Mouse (Mus musculus) B cell, adult 2 months (primary cell): Measurements from ENCODE around the gene Ankib1.
A peak's percentile ranks its signal among the peaks of the same experiment; 100 is the strongest.
"Not testable (repeated sequence)": the region's sequence is repeated elsewhere in the genome, so short reads cannot be mapped to it uniquely, and the experiment has no call there.

ENCODE experiments used
- DNase-seq, 2 experiments: peaks; one replicate each; pipeline ENCODE4 v3.0.0; 2022

The Ankib1 gene

DNA sequence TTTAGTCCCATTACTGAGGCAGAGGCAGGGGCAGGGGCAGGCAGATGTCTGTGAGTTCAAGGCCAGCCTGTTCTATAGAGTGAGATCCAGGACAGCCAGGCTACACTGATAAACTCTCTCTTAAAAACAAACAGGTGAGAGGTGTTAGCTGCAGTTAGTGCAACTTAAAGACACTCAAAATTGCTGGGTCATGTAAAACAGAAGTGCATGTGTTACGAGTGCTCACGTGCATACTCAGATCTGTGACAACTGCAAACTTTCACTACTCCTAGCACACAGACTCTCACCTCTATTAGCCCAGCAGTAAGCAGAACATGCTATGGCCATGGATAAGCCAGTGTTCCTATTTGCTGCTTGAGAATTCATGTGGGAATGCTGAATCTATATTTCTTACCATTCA, 79.3 kb downstream of the Ankib1 start:
- no peak for DNase-seq

DNA sequence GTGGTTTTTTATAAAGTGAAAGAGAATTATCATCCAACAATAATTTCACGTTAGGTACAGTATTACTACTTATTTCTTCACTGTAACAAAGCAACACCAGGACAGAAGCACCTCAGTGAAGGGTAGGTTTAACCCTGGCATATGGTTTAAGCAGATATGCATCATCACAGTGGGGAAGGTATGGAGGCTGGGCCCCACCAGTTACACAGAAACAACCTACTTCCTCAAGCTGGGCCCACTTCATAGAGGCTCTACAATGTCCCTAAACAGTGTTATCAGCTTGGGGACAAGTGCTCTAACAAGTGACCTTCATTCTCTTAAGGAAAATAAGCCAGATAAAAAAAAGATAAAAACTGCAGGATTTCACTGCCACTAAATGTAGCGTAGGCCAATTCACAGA, 79.9 kb downstream of the Ankib1 start:
- DNase-seq: no peak

DNA sequence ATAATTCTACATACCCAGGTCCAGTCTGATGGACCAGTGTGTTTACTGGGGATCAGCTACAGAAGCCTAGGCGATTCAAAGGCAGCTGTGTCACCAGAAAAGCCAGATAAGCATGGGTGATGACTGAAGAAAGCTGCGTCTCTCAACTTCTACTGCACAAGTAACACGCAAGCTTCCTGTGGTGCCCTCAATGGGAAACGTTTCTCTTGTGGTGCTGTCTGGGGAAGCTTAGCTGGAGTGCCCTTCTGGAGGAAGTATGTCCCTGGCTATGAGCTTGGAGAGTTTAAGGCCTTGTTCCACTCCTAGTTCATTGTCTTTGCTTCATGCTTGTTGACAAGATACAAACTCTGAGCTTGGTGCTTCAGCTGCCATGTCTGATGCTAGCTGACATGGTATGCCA, 83.4 kb downstream of the Ankib1 start:
- no peak for DNase-seq

DNA sequence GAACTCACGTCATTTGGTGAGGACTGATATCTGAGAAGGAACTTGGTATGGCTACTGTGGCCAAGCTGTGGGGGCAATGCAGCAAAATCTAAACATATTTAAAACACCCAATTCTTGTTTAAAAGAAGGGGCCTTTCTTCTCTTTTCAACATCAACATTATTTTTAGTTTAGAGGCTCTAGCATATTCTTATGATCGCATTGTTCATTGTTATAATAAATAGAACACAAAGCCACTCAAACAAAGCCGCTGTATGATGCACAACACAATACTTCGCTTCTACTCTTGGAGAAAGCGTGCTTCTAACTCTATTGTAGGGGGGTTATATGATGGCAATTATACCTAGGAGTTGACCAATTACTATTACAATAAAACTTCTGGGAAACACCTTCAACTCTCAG, 86.9 kb downstream of the Ankib1 start:
- DNase-seq: no peak

DNA sequence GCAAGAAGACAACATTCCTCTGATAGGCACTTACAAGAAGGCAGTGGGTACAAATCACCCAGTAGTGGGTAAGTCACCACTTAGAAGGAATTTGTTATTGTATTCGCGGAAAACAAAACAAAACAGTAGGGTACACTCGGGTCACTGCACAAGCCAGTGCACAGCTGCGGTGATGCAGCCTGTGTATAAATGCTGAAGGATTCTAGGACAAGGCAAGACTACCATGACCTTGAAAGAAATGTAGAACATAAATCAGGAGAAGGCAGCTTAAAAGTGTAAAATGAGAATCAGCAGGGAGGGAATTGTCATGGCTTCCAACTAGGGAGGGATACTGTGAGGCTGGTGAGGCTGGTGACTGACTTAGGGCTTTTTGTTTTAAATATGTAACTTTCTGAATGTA, 100.5 kb downstream of the Ankib1 start:
- DNase-seq: no peak

DNA sequence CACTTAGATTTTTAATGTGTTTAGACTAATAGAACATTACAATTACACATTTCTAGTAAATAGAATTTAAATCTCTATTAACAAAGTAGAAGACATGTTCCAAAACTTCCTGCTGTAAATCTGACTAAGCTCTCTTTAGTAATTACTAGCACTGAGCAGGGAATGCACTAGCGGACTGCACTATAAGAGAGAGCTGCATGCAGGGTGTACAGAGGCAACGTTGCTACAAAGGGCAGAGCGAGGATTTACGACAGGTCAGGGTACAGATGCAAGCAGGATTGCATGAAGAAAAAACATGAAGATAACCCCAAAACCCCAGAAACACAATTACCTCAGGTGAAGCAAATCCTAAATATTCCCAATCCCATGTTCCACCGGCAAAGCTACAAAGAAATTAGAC, 102.7 kb downstream of the Ankib1 start:
- DNase-seq: no peak

DNA sequence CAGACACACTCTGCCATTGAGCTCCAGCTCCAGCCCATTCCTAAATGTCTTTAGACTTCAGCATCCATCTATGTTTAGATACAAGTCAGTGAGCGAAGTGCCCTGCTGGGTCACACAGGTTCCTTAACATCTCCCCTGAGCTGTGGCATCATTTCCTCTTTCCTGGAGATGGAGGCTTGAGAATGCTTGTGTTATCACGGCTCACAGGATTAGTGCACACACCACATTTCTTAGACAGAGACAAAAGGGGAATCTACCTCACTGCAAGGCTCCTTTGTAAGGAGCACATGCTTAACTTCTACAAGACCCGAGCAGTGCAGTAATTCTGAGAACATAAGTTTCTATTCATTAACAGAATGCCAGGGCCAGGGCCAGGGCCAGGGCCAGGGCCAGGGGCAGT, 106.7 kb downstream of the Ankib1 start:
- peak in 1 of 2 experiments; percentile 7 for DNase-seq

DNA sequence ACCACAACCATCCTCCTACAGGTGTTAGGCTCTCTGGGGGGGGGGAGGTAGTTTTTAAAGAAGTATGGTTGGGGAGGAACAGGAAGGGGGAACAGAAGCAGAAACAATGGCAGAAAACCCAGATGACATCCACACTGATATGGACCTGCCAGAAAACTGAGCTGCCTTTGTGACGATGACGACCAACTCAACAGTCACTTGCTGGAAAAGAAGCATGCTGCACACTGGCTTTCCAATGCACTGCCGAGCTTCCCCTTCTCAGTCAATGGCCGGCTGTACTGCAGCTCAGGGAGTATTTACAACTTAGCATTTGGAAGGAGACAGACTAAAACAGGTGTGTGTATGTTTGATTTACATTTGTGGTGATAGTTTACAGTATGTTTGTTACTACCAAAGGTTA, 107.5 kb downstream of the Ankib1 start:
- peak in 1 of 2 experiments; percentile 8 for DNase-seq

DNA sequence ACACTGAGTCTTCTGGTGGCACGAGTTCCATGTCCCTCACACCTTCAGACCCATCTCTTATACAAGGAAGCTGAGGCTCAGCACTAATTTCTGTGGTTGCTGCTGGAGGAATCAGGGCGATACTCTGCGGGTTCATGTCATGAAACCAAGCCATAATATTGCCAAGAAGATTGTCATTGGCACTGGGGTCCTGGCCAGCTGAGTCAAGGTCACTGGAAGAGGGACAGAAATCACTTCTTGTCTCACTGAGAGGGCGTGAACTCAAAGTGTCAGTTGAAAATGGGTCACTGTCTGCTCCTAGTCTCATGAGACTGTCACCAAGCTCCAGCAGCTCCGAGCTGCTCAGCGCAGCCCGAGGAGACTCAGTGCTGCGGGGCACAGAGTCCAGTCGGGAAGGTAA, 109.8 kb downstream of the Ankib1 start:
- no peak for DNase-seq

DNA sequence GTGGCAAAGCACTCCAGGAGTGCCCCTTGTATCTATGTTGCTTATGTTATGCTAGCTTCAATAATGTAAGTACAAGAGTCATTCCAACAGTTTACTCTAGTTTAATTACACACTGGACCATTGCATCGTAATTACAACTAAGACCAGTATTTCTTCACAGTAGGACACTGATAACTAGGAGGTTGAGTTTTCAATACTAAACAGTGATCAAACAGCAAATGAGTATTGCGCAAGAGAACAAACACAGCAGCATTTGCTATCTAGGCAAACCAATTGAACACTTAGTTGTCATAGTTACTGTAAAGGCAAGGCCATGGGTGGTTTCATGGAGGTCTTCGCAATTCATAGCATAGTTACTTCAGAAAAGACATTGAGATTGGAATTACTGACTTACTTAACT, 111.4 kb downstream of the Ankib1 start:
- DNase-seq: no peak

DNA sequence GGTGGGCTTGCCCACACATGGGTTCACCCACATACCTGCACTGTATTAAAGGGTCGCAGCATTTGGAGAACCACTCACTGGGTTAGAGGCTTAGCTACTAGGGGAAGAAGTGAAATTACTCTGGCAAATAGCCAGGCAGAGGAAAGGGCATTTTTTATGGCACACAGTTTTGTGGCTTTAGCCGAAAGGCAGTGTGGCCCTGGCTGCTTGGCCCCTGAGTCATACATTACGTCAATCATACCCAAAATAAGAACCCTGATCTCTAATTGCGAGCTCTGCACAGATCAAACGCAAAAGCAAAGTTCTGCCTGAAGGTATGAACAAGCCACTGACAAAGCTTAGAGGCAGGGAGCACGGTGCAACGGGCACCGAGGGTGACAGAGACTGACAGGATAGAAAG, 114.4 kb downstream of the Ankib1 start:
- DNase-seq: no peak

DNA sequence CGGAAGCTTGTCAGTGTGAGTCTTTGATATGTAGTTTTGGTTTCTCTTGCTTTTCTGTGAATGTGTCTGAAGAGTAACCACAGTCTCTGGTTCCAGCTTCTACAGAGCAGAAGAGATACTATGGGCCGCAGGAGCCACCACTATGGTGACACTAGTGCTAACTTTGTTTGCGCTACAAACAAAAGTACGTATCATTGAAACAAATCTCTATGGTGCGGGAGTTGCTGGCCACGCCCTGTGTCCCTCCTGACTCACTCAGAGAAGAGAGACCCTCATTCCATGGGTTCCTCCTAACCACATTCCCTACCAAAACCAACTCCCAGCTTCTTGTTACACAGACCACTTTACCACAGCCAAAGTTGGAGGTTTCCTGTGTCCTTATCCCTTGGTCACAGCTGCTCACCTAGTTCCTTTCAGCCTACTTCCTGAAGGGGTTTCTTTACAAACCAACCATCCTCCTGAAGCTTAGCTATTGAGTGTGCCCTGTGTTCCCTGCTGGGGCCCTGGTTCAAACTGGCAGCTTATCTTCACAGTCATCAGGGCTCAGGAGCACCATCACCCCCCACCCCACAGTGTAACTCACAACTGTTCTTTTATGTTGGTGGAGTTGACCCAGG, 132.7 kb downstream of the Ankib1 start:
- no peak for DNase-seq

DNA sequence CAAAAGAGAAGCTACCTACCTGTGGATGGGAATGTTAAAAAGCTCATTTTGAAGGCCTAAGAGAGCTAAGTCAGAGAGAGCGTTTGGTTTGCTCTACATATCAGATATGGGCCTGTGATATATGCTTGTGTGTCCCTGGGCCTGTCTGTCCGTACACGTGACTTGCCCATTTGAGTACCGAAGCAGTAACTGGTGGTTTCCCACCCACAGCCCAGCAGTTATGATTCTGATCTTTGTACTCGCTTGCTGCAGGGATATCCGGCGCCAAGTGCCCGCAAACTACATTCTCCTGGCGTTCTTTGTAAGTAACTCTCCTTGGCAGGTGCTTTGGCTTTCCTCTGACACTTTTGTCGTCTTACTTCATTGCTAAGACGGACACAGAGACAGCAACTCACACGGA, 136.1 kb downstream of the Ankib1 start:
- no peak for DNase-seq

DNA sequence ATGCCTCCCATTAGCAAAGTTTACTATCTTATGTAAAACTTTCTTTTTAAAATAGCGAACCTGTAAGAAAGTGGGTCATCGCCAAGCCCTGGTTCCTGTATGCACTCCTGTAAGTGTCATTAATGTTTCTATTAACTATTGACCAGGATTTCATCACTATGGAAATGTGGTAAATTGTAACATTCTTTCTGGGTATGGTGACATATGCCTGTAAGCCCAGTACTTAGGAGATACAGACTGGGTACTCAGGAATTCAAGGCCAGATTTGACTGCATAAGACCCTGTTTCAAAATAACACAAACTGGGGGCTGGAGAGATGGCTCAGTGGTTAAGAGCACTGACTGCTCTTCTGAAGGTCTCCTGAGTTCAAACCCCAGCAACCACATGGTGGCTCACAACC, 137.5 kb downstream of the Ankib1 start:
- no peak for DNase-seq

DNA sequence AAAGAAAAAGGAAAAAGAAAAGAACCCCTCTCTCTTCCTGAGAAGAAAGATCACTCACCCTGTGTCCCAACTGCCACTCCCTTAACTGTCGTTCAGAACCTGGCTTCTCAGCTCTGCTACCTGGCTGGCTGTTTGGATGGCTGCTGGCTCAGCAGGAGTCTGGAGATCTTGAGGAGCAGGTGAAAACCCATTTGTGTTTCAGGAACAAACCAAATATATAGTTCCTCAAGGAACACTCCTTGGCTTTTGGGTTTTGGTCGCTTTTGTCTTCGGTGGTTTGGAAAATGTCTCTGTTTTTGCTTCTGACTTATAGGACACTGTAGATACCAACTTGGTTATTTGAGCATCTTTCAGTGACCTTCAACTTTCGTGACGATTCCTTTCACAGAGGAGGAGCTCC, 145.6 kb downstream of the Ankib1 start, which contains the start of gene Gatad1:
Gene Gatad1, minus strand, starts transcription at position 101 of the 400 bp plus-strand sequence.
- no peak for DNase-seq

DNA sequence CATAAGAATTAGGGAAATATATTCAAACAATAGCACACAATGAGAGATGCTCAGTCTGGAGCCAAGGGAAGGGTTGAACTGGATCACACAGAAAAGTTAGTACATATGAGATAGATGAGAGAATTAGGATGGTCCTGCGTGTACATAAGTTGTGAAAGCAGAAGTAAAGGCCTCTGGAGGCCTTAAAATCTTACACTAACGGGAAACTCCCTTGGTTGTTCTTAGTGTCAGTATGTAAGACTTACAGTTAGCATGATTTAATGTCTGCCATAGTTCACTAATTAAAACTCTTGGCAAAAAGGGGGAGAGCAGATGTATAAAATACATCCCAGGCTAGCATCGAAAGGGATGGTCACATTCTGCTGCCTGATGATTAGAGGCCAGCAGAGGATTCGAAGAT, 148.9 kb downstream of the Ankib1 start:
- DNase-seq: peak; percentile 6 to 10

DNA sequence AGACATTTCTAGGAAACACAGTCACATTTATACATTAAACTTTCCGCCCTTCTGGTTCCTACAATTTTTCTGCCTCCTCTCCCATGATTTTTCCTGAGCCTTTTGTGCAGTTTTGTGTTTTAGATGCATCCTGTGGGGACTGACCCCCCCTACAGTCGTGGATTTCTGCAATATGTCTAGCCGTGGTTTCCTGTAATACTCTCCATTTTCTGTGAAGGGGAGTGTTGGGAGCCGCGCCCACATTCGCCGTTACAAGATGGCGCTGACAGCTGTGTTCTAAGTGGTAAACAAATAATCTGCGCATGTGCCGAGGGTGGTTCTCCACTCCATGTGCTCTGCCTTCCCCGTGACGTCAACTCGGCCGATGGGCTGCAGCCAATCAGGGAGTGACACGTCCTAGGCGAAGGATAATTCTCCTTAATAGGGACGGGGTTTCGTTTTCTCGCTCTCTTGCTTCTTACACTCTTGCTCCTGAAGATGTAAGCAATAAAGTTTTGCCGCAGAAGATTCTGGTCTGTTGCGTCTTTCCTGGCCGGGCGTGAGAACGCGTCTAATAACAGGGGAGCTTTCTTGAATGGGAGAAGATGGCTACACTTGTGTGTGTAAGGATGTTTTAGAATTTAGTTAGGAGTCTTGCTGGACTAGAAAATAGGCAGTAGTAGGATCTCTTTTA, 149.7 kb downstream of the Ankib1 start:
- not testable (repeated sequence) for DNase-seq

DNA sequence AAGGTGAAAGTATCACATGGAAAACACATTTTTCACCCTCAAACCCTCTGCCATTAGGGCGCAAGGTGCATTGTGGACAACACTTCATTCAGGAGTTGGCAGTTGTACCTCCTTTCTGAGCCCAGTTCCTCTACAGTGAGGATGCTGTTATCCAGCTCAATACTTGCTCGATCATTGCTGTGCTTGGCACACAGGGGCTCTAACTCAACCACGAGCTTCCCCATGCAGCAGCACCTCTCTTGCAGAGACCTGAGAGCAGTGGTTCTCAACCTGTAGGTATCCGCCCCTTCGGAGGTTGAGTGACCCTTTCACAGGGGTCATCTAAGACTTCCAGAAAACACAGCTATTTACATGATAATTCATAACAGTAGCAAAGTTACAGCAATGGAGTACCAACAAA, 151.1 kb downstream of the Ankib1 start:
- no peak for DNase-seq

DNA sequence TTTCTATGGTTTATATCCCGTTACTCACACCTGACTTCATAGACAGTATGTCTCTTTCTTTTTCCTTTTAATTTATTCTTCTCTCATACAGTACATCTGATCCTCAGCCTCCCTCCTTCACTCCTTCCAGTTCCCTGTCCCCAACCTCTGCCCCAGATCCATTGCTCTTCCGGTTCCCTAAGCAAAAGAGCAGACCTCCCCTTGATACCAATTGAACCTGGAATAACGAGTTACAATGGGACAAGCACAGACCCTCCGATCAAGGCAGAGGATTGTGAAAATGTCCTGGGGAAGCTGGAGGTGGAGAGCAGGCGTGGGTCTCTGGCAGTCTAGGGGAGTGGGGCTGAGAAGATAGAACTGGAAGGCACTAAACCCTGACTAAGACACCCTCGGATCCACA, 151.8 kb downstream of the Ankib1 start, which contains the start of gene Tmbim7:
Gene Tmbim7, plus strand, starts transcription at position 301 of the 400 bp plus-strand sequence.
- DNase-seq: no peak

DNA sequence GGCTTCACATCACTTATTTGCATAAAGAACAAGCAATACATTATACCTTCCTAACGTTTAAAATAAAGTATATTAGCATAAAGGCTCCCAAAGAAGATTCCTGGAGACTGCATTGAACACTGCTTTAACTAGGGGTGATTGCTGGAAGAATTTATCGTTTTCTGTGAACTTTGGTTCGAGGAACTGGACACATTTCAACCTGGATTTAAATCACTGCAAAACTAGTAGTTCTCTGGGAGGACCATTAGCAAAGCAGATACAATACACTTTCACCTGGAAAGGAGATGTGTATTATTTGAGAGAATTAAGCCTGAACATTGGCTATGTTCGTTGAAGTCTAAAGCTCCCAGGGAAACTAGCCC, 153.9 kb downstream of the Ankib1 start:
- DNase-seq: no peak

DNA sequence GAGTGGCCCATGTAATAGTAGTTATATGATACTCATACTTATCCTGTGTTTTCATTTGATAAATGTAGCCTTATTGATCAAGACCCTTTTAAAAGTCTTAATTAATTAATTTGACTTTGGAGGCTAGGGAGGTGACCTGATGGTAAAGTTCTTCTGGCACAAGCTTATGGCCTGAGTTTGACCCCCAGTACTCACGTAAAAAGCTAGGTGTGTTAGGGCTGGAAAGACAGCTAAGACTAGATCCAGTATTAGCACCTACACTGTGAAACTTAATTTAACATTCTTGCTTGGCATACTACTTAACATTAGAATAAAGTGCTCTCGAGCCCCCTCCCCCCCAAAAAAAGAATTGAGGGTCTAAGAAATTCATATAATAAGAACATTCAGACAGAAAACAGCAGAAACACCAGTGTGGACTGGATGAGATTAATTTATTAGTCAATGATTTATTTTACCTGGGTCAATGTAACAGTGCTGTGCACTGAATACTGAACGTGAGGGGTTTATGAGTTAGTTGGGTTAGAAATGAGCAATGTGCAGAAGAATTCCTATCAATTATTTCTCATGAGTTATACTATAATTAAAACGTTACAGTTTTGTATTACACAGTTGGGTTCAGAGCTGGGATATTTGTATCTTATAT, 154.4 kb downstream of the Ankib1 start:
- DNase-seq: no peak

DNA sequence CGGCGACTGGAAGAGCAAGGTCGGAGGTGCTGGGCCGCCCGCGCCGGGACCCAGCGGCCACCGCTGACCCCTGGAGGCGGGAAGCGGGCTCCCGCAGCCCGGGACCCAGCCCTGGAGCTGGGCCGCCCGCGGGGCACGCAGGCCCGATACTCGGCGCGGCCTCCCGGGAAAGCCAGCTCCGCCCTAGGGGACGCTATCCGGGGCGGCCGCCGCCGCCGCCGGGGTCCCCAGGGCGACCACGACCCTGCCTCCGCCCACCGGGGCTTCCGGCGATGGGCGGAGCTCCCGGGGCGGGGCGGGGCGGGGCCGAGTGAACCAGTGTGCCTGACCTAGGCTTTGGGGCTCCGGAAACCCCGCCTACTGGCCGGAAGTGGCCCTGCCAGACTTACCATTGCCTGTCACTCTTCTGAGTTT, 155.0 kb downstream of the Ankib1 start:
- DNase-seq: peak; percentile 90

DNA sequence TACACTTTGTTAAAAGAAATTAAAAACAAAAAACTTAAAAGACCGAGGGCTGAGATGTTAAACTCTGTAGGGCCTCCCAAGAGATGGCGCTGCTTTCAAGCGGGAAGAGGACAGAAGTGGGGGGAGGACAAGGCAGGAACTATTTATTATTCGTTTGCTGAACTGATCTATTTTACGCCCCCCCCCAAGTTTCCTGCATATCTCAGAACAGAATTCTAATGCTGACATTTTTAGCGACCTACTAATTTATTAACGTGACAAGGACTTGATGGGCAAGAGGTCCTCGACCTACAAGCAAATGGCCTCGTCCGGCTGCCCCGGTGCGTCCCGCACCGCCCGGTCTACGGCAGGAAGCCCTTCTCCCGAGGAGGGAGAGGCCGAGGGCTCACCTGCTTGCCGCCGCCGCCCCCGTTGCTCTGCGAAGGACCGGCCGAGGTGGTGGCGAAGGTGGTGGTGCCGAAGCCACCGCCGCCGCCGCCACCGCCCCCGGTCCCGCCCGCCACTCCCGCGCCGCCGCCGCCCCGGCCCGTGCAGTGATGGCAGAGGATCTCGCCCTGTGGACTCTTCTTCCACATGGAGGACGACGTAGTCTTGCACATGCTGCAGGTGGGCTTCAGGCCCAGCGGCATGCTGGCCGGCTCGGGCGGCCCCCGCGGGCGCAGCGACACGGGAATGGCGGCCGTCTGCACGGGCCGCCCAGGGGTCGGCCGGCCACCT, 155.6 kb downstream of the Ankib1 start:
- DNase-seq: peak; percentile 57 to 58

DNA sequence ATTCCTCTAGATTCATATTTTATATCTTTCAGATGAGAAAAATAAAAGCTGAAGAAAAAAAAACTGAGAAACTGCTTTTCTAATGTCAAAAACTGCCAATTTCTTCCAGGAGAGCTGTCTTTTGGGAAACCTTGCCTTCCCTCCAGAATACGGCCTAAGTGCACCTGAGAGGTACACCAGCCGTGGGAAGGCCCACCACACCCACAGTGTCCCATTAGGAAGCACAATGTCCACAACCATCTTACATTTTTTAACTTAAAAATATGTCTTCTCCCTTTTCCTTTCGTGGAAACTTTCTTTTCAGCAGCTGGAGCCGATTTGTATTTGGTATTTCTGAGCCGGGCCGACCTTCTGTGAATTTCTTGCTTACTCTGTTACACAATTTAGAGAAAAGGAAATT, 156.2 kb downstream of the Ankib1 start:
- DNase-seq: peak; percentile 4 to 15
